Mouse (Mus musculus) thymus, postnatal 0 days (tissue): ENCODE results near the gene Fkbp6. TPM values are rescaled to one million over a fixed set of nuclear protein-coding genes. Genes with fewer than 3 reads are reported as not detected.

Source experiments
- microRNA-seq: library from miRNA; unstranded; fragments of <30 nt; microRNA quantifications from one replicate; pipeline ENCODE4, GENCODE M21; 2016; ENCODE audit warnings: borderline number of aligned reads
- polyA plus RNA-seq: library from polyadenylated mRNA; unstranded; fragments of >200 nt; fragmentation: Nextera tagmentation; extraction: Ambion mirVana; gene quantifications from 2 replicates; pipeline ENCODE4 v1.2.1, GENCODE M21; 2015

The Fkbp6 gene
- polyA plus RNA-seq, 1 experiment from 2014 or later = 0.16 TPM

Small RNA genes lying within 50 kb of the gene (microRNA-seq; reads per million reads assigned to microRNA genes)
- gene Mir7033 = 1.2 reads per million

Other genes with a start within 250 kb of the Fkbp6 start
- gene Tbl2, start 200.4 kb downstream of the Fkbp6 start, polyA plus RNA-seq = 13.1 and 13.7 TPM in 2 replicates
- gene Bcl7b, start 181.8 kb downstream of the Fkbp6 start, polyA plus RNA-seq = 88.1 and 99.0 TPM in 2 replicates
- gene Baz1b, start 162.8 kb downstream of the Fkbp6 start, polyA plus RNA-seq = 34.5 and 37.0 TPM in 2 replicates
- 0.33 and 0.64 TPM in 2 replicates for gene Fzd9, start 98.8 kb downstream of the Fkbp6 start, polyA plus RNA-seq
- not detected in 2 replicates for gene Trim50, start 3.3 kb upstream of the Fkbp6 start, polyA plus RNA-seq
- gene Nsun5, start 19.9 kb upstream of the Fkbp6 start, polyA plus RNA-seq = 37.5 and 40.1 TPM in 2 replicates
- gene Pom121, start 44.5 kb upstream of the Fkbp6 start, polyA plus RNA-seq = 8.5 and 10.4 TPM in 2 replicates
- 2.4 and 2.7 TPM in 2 replicates for gene Hip1, start 195.1 kb upstream of the Fkbp6 start, polyA plus RNA-seq
- gene Ccl26, start 213.5 kb upstream of the Fkbp6 start, polyA plus RNA-seq = not detected in 2 replicates
- 32.0 and 35.5 TPM in 2 replicates for gene Ccl24, start 223.0 kb upstream of the Fkbp6 start, polyA plus RNA-seq